Mouse (Mus musculus) spleen, postnatal 10 days (tissue): ENCODE measurements around the gene Ube2o.

ENCODE experiments used
- DNase-seq, 2 experiments: peaks; one replicate each; pipeline ENCODE4 v3.0.0; 2021 to 2022; ENCODE audit warnings: low spot score in 2 of 2

The Ube2o gene

DNA sequence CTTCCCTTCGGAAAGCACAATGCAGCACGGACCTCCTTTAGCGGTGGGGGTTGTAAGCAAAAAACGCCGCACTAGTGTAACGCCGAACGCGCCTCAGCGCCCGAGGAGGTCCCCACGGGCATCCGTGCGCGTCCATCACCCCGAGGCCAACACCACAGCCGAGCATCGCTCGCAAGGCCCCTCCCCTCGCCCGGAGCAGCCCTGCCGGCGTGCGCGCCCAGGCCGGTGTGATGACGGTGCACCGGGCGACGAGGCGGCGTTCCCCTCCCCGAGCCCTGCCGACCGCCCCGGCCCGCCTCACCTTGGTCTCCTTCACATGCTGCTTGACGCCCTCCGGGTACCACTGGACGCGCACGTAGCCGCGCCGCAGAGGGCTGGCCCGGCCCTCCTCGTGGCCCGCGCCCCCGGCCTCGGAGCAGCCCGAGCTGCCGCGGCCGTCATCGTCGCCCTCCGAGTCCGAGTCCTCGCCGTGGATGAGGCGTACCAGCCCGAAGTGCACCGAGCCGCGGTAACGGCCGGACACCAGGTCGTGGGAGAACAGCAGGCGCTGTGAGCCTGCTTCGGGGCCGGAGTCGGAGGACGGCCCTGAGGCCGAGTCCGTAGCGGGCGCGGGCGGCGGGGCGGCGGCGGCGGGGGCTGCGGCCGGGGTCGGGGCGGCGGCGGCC lies 404 bp downstream of the Ube2o start:
- peak; percentile 75 to 81 for DNase-seq

DNA sequence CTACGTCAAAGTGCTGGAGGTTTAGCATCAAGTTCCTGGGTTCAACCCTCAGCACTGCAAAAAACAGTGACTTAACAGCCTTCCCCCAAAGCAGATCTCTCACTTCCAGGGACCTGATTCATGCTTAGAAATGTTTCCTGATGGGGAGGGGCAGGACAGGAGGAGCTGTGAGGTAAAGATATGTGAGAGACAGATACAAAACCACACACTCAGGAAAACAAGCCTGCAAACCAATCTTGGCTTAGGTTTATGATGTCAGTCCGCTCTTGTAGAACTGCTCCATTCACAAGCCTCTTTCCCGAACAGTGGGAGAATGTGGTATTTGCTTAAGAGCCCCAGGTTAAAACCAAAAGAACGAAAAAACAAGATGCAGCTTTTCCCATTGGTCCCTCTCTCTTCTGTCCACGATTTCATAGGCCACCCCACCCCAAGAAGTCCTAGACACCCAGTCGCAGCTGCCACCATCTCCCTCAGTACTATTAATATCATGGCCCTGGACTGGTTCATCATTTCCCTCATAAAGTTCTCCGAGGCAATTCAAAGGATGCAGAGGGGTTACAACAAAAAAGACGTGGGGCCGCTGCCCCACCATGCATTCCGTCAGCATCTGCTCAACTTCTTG lies 1.1 kb downstream of the Ube2o start:
- peak in 1 of 2 experiments; percentile 50 for DNase-seq

DNA sequence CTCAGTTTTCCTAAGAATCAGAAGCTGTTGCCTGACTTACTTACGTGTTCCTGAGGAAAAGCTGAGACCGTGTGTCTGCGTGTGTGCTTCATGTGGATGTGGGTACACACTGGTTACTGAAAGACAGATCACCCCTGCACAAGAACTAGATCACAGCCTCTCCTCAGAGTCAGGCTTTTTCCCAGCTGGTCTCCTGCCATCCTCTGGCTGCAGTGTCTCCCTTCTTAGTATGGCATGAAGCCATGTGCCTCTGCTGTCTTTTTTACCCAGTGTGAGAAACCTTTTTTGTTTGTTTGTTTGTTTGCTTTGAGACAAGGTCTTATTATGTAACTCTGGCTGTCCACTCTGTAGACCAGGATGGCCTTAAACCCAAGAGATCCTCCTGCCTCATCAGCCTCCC lies 2.0 kb downstream of the Ube2o start:
- no peak for DNase-seq

DNA sequence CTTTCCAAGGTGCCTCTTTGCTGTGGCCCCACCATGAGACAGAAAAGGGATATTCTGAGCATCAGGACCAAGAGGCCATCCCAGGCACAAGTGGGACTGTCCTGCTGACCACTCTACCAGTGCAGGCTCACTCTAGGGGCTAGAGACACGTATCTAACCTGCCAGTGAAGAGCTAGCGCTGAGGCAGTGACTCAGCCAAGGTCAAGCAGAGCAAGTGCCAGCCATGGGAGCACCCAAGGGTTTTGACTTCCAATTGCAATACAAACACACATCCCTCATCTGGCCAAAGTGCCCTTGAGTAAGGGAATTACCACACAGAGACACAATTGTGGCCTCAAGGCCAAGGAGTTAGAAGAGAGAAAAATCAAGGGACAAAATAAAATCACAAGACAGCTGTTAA lies 5.9 kb downstream of the Ube2o start:
- no peak for DNase-seq

DNA sequence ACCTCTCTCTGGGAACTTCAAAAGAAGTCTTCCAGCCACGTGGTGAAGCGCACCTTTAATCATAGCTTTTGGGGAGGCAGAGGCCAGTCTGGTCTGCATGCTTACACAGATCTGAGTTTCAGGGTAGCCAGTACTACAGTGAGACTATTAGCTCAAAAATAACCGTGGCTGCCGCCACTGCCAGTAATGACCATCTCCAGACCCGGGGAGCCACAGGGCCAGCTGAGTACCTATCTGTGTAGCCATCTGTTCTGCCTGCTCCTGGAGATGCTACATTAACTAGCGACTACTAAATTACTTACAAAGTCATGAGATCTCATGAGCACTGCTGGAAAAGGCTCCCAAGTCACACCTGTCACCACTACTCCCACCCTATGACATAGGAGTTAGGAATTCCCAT lies 6.3 kb downstream of the Ube2o start:
- DNase-seq = no peak

DNA sequence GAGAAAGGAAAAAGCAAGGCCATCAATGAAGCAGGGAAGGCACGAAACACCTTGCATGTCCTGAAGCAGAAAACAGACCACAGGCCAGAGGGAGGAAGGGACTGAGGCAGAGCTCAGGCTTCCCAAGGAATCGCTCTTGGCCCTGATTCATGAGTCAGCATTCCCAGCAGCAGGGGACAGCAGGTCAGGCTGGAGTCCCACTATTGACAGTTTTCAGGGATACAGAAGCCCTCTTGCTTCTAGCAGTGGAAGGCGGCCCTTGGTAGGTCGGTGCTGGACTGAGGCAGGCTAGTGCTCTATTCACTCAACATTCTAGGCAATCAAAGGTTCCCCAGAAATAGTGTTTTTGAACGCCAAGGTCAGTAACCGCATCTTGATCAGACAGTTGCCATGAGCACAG lies 6.8 kb downstream of the Ube2o start:
- no peak for DNase-seq

DNA sequence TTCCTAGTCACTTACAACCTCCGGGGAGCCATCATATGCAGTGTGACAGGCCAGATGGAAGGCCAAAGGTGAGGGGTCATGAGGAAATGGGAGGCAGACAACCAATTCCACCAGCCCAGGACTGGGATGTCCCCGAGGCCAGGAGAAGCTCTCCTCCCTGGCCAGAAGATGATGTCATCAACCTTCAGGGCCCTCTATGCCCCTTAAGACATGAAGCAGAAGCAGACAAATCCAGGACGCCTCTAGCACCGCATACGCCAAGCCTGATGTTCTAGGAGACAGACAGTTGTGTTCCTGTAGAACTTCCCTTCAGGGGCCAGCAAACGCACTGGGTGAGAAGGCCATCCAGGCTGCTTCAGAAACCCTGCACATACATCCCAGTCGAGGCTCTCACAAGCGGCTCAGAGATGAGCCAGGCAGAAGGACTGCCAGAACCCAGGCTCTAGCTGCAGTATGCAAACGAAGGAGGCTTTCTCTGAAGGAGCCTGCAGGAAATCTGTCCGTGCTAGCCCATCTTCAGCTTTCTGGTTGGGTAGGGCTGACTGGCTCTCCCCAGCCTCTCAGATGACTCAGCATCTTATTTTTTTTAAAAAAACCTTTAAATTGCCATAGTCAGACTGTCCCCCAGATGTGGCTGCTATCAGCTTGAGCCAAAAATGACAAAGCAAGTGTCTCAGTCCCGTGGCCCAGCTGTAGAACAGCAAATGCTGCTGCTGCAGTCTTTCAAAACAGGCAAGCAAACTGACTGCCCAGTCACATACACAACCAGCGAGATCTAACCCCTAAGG lies 8.3 kb downstream of the Ube2o start:
- peak; percentile 63 to 69 for DNase-seq

DNA sequence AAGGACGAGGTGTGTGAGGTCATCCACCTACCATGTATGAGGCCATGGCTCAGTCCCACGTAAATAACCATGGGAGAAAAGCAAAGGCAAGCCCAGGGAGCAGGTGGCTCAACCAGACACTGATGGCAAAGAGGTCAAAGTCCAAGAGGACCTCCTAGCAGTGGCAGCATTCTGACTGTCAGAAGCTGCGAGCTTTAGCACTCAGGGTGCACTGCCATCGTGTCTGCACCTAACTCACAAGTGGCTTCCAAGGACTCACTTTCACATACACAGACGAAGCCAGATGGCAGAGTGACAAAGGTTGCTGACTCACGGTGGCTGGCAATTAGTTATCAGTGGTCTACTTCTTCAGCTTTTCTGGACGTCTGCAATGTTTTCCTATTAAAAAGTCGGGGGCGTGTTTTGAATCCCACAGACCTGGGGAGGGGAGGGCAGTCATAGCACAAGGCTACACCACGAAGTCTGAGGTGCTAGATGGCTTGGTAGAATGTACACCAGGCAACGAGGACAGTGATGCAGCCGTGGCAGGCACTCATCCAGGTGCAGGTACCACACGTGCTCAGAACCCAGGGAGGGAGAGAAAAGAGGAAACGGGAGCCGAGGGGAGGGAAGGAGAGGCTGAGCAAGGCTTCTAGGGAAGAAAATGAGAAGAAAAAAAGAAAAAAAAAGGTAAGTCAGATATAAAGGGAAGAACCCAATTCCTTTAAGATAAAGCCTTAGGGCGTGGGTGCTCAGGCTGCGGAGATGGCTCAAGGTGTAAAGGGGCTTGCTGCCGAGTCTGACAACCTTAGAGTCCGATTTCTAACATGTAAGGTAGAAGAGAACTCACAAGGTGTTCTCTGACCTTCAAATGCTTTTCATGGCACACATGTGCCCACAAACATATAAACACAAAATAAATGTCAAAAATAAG lies 9.2 kb downstream of the Ube2o start:
- peak; percentile 77 to 89 for DNase-seq

DNA sequence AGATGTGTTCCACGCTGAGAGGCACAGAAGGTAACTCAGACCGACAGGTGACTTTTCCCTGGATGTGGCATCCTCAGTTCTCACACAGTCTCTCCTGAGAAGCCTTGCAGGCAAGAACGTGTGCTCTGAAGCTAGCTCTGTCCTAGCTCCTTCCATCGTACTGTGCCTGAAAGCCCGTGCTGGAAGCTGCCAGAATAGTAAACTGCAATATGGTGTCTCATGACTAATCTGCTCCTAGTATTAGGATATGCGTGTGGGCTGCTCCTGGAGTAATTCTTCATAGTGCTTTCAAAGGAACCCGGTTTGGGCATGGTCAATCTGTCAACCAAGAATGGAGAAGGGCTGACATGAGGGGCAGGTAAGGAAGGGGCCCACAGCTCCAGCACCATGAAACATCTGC lies 10.4 kb downstream of the Ube2o start:
- DNase-seq = no peak

DNA sequence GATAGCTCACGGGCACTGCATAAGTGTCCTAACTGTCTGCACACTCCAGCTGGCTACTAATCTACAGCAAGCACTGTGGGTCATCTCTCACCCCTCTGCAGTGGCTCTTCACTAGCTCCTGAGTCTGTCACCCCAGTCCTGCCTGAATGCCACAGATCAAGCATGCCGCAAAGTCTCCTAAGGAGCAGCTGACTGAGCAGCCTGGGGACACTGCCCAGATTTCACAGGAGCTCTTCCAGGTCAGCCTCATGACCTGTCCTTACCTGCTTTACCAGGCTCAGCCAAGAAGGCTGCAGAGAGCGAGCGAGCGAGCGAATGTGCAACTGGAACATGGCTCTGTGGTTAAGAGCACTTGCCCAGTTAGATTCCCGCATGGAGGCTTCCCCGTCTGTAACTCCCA lies 13.7 kb downstream of the Ube2o start:
- no peak for DNase-seq

DNA sequence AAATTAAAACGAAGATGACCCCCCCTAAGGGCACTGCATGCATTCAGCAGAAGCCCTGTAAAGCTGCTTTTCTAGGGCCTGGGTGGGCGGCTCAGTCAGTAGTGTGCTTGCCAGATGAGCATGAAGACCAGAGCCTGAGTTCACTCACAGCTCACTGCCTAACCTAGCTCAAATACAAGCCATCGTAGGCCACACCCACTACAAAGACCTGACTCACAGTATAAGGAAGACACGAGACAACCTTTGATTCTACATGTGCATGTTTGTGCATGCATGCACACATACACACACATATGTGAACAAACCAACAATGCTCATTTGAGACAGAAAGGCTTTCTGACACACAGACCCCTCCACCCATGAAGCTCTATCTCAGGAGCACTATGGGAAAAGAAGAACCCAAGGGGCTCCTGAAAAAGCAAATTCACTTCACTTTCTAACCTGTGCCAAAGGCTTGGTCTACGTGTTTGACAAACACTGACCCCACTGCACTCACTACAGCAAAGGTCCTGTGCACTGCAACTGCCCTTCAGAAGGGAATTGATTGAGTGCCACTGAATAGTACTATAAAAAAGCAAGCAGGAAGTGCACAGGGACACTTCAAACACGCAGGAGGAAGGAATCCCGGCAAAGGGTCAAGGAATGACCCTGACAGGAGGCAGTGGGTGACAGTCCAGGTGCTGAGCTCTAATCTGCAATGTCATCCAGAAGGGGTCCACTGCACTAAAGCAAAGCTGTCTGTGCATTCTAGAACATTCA lies 15.8 kb downstream of the Ube2o start:
- DNase-seq = no peak

DNA sequence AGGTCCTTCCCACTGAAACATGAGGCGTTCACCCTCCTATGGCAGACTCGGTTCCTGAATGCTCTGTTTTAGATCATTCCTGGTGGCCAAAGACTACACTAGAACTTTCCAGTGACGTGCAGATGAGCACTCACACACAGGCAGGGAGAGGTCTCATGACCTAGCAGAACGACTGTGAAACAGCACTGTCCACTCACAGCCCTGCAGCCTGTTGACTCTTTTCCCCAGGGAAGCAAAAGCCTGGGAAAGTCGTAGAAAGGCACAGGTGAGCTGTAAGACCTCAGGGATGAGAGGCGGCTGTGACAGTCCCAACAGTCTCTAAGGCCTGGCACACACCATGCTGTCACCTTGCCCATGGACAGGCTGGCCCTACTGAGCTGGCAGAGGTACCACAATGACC lies 24.9 kb downstream of the Ube2o start:
- no peak for DNase-seq

DNA sequence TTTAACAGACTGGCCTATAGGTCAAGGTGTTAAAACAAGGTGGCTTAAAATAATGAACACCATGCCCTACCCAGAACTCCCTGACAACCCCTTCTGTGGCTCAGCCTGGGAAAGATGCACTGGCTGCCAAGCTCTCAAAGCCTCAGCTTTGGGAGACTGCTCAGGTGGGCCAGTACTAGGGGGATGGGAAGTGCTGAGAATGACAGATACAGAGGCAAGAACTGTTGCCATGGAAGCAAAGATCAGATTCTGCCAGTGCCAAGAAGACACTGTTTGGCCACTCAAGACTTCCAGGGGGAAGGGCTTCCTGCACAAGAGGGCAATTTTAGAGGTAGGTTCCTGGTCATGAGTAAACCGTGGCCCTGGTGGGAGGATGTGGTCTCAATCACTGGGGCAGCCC lies 25.7 kb downstream of the Ube2o start:
- DNase-seq = no peak

DNA sequence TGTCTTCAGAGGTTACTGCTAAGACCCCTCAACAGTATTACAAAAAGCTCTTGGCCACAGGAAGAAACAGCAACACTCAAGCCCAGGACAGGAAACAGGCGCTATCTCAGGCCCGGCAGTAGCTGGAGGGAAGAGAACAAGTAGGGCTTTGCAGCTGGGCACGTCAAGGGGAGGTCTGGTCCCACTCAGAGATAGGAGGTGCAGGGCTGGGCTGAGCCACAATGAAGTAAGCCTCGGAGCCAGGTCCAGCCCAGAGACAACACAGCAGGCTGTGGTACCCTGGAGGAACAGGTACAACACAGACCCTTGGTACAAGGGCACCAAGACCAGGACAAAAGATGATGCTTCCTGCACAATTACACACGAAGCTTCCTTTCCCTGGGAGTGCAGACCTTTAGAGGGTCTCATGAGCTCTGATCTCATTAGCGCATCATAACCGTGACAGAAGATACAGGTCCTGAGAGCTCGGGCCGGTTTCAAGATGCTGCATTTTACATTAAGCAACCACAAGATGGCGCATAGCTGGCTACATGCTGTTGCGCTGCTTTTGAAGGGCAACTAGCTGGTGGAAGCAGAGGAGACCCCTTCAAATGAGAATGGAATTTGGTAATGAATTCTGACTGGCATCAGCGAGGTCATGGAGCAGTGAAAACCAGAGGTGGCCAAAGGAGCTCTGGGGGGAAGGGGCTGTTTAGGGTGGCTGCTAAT lies 26.9 kb downstream of the Ube2o start:
- DNase-seq = peak in 1 of 2 experiments; percentile 57

DNA sequence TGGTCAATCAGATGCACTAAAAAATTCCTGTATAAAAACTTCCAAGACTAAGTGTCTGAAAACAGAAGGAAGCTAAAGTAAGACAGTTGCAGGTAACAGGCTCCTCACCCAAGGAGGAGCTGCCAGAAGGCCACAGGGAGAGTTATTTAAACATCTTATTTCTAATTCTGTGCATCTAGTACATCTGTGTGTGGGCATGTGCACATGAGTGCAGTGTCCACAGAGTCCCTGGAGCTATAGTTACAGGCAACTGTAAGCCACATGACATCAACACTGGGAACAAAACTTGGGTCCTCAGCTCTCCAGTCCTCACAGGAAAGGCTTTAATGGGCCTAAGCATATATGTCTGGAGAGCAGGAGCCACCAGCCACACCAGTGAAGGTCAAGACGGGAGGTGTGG lies 29.1 kb downstream of the Ube2o start:
- DNase-seq = no peak

DNA sequence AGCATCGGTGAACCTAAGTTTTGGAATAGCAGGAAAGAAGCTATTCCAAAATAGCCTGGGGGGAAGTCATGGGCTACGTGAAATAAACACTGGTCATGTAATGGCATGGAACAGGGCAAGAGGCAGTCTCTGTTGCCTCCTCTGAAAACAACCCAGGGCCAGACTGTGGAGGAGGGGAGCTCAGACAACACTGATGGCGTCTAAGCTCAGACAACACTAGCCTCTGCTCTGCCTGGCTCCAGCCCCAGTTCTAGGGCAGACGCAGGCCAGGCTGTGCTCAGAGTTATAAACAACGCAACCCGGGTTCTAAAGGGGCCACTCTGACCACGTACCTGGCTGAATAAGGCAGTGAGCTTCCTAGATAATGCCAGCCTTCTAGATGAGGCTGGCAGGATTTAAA lies 30.5 kb downstream of the Ube2o start:
- DNase-seq = no peak

DNA sequence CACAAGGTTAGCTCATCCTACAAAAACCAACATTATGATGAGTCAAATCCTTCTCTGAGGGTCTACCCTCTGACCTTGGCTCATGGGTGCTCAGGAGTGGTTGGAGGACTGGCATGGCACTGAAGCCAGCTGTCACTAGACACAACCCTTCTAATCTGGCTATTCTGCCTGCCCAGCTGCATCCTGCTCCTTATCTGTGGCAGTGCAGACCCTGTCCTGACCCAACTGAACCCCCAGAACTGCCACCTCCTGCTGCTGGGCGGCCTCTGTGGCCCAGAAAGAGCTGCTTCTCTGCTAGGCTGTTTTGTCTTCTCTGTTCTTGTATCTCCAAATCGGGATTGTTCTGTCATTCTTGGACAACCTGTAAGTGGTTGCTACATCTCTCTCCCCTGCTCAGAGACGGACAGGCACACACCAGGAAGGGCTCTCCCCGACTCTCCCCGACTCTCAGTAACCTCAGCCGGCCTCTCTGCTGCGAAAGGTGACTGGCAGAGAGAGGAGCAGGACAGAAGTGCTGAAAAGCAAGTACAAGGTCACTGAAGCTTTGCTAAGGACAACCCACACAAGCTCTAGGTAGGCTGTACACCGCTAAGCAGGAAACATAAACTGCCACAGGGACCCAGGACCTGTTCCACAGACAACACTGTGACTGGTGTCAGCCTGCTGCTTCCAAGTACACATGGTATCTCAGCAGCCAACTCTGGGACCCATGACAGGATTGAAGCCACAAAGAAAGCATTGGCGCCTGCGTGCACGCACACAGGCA lies 31.8 kb downstream of the Ube2o start:
- peak; percentile 60 to 73 for DNase-seq

DNA sequence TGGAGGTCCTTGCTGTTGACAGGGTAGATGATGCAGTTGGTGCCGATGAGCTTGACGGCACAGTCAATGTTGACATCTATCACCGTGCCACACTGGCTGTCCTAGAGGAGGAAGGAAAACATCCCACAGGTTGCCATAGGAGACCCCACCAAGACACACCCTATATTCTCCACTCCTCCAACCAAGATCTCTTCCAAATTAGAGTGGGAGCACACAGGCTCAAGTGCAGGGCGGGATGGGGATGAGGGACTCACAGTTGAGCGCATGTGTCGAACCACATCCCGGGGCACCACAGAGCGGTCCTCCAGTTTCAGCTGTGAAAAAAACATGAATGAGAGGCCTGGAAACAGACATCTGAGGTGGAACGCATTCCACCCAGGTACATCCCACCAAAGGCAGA lies 32.5 kb downstream of the Ube2o start:
- no peak for DNase-seq

DNA sequence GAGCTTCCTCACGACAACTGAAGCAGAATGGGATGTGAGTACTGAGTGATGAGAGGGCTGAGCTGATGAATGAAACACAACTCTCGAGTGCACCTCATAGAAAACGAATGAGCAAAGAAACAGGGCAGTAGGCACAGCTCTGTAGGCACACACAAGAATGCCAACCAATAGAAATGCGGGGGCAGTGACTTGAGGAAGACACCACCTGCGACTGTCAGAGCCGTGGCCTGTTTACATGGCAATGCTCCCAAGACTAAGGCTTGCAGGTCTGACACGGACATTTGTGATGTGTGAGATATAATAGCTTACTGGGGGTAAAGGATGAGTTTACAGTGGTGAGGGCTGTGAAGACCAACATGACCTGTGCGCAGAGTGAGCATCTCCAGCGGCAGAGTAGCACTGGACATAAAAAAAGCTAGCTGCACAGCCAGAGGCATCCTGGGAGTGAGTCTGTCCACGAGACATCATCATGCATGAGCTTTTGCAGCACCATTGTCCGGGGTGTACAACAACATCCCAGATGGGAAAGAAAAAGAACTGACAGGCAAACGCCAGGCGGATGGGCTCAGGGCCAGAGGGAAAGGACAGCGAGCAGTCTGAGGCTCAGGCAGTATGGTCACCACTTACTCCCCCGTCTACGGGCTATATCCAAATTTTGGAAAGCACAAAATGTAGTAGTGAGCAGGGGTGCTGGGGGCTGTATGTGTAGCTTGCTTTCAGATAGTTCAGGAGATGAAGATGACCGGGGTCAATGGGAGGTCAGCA lies 33.8 kb downstream of the Ube2o start:
- no peak for DNase-seq
